Mouse (Mus musculus) cerebellum, adult 2 months (tissue): ENCODE measurements around the gene Hsd17b2. TPM values are rescaled to one million over a fixed set of nuclear protein-coding genes. Genes with fewer than 3 reads are reported as not detected.

Experiments
- DNase-seq, 2 experiments: peaks; one replicate each; pipeline ENCODE4 v3.0.0; 2021
- H3K27ac ChIP-seq: fragments of 200-500 bp; 2 replicates; pipeline ENCODE4 v1.5.1; 2012; ENCODE audit warnings: low read length, control low read depth, inconsistent platforms; ENCODE audit not compliant: insufficient read depth
- H3K27me3 ChIP-seq: fragments of 200-500 bp; 2 replicates; pipeline ENCODE4 v1.6.1; 2012; ENCODE audit warnings: inconsistent platforms, mild to moderate bottlenecking, low read length, moderate library complexity; ENCODE audit not compliant: control insufficient read depth, insufficient read depth
- H3K4me1 ChIP-seq: fragments of 200-500 bp; 2 replicates; pipeline ENCODE4 v1.6.1; 2011; ENCODE audit warnings: low read length; ENCODE audit not compliant: control insufficient read depth, insufficient read depth
- H3K4me3 ChIP-seq: fragments of 200-500 bp; replicated peaks from 2 replicates; pipeline ENCODE3; 2011; ENCODE audit warnings: mild to moderate bottlenecking, low read depth, low read length, control low read depth; ENCODE audit not compliant: insufficient read depth
- CTCF ChIP-seq: fragments of 200-500 bp; IDR thresholded peaks from 2 replicates; pipeline ENCODE4 v1.5.1; 2011; ENCODE audit warnings: low read depth, mild to moderate bottlenecking, control low read depth, low read length, moderate library complexity, borderline replicate concordance; ENCODE audit not compliant: insufficient read depth
- POLR2A ChIP-seq: fragments of 200-500 bp; IDR thresholded peaks from 2 replicates; pipeline ENCODE4 v1.6.1; 2011; ENCODE audit warnings: low read length, control low read depth, borderline replicate concordance; ENCODE audit not compliant: insufficient read depth
- WGBS: fragments of 180-500 bp; shearing (Covaris S2); methylation state at CpG from one replicate; pipeline ENCODE4 v1.1.7; 2018; 5-methylcytosine and 5-hydroxymethylcytosine counted together
- polyA plus RNA-seq: library from polyadenylated mRNA; depleted of rRNA; stranded (reverse); fragments of >200 nt; gene quantifications from 2 replicates; pipeline ENCODE4 v1.2.3, GENCODE M21; 2012

The Hsd17b2 gene
- polyA plus RNA-seq, 1 experiment: 2.0 TPM

DNA sequence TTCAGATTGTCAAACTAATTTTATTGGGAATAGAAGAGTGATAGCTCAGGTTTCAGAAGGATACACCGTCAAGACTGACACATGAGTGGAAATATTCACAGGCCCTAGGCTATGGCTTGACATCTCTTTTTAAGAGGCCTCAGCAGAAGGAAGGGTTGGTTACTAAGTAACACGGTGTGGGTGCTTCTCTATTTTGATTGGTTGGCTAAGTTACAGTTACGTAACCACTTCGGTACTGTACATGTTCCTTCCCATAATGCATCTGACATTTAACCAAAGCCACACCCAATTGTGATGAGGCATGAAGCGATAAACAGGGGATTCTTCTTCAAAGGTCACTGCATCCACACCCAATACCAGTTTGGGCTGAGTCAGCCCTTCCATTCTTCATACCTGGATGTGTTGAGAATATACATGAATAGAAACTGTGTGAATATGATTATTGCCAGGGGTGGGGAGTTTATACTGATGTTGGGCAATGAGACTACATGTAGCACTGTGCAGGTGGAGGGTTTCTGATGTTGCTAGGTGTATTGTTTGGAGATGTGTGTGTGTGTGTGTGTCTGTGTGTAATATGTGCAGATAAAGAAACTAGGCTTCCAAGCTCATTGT is 38.8 kb downstream of the Hsd17b2 start:
- Histone ChIP-seq H3K4me1 (no peaks in the 10 kb centered on the region), H3K27me3 (no peaks in the 10 kb centered on the region), H3K4me3 (no peak overlapping the region), H3K27ac (no peak overlapping the region)
- TF ChIP-seq CTCF (no peak), POLR2A (no peak)
- no peak for DNase-seq
- 88% methylated on average over 5 of the region's 5 CpGs for WGBS

DNA sequence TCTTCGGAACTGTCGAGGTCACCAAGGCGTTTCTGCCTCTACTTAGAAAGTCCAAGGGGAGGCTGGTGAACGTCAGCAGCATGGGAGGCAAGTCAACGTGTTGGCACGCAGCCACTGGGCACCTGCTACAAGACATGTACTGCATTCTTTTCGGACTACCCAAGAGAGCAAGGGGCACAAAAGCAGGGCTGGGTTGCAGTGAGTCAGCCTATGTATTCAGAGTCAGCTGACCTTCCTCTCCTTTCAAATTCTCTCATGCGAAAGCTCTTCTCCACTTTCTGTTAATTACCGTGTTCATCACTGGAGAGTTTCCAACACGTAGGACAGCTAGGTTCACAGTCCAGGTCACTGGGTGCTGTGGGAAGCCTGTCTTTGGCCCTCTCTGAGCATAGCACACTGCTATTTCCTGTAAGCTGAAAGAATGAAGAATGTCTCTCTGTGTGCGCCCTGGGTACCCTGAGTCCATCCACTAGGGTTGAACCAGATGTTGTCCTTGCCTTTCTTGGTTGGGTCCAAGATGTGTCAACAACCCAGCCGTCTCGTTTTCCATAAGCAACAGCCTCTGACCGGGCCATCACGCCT is 40.8 kb downstream of the Hsd17b2 start:
- no peak overlapping the region for H3K27ac ChIP-seq
- no peaks in the 10 kb centered on the region for H3K27me3 ChIP-seq
- no peaks in the 10 kb centered on the region for H3K4me1 ChIP-seq
- WGBS: 33% methylated on average over 15 of the region's 15 CpGs
- TF ChIP-seq CTCF (no peak), POLR2A (no peak)
- H3K4me3 ChIP-seq: no peak overlapping the region
- DNase-seq: no peak

DNA sequence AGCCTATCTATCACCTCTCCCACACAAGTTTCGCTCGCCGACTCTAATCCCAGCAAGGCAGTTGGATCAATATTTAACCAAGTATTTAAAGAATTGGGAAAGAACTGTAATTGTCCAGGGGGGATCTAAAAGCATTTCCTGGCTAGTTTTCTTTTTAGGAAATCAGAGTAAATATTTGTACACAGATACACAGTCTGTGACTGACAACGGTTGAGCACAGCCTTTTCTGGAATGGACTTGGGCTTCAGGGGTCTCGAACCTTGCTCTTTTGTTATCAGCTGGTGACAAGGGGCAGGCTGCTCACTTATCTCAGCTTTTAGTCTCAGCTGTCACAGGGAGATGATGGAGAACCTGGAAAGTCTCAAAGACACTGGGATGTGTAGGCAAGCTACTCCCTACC is 44.9 kb downstream of the Hsd17b2 start:
- Histone ChIP-seq H3K4me1 (no peaks in the 10 kb centered on the region), H3K27ac (no peak overlapping the region), H3K27me3 (no peaks in the 10 kb centered on the region), H3K4me3 (no peak overlapping the region)
- no peak for DNase-seq
- no peak for TF ChIP-seq POLR2A
- TF ChIP-seq CTCF: no peak
- 95% methylated on average over 5 of the region's 5 CpGs for WGBS

DNA sequence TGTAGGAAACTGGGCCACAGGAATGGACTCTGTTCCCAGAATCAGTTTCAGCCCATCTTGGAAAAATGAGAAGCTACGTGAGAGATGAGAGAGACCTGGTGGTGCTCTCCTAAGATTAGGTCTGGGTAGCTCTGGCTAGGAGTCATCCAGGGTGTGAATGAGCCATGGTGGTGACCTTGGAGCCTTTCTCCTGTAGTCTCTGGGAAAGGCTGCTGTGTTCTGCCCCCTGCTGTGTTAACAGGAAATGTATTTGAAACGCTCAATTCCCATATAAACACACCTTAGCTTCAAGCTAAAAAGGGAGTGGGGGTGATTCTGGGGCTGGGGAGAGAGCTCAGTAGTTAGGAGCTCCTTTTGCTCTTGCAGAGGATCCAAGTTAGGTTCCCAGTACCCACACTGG is 45.7 kb downstream of the Hsd17b2 start:
- no peaks in the 10 kb centered on the region for H3K27me3 ChIP-seq
- no peak for TF ChIP-seq POLR2A
- no peak for TF ChIP-seq CTCF
- 55% methylated on average over 2 of the region's 2 CpGs for WGBS

DNA sequence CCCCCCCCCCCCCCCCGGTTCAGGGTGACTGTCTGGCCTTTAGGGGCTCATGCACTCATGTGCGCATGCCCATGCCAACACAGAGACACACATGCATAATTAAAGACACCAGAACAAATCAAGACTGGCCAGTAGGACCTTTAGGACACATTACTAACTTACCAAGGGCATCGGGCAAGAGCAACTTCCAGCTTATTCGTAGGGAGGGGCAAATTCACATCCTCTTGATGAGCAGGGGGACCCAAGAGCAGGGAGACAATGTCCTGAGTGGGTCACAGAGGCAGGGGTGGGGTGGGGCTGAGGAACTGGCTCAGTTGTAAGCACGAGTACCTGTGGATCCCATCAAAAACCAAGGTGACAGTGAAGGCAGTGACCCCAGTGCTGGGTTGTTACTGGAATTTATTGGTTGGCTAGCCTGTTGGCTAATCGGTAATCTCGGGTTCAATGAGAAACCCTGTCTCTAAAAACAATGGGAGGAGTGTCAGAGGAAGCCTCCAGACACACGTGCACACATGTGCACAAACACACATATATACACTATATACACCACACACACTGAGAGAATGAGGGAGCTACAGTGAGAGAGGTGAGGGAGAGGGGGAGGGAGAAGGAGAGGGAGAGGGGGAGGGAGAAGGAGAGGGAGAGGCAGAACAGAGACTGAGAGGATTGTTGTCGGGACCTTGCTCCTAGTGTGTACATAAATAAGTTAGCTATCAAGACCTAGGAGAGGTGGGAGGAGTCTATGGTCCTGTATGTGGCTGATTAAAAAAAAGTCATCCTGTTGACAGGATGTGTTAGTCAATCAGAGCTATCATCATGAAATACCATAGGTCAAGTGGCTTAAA is 46.4 kb downstream of the Hsd17b2 start:
- no peaks in the 10 kb centered on the region for H3K27me3 ChIP-seq
- no peak overlapping the region for H3K4me3 ChIP-seq
- 81% methylated on average over 8 of the region's 9 CpGs for WGBS
- TF ChIP-seq POLR2A (no peak), CTCF (no peak)
- no peaks in the 10 kb centered on the region for H3K4me1 ChIP-seq
- H3K27ac ChIP-seq: no peak overlapping the region
- DNase-seq: no peak

More for the DNA sequence above, 45.7 kb downstream of the Hsd17b2 start:
- no peaks in the 10 kb centered on the region for H3K4me1 ChIP-seq
- no peak for DNase-seq
- no peak overlapping the region for H3K27ac ChIP-seq
- H3K4me3 ChIP-seq: no peak overlapping the region

DNA sequence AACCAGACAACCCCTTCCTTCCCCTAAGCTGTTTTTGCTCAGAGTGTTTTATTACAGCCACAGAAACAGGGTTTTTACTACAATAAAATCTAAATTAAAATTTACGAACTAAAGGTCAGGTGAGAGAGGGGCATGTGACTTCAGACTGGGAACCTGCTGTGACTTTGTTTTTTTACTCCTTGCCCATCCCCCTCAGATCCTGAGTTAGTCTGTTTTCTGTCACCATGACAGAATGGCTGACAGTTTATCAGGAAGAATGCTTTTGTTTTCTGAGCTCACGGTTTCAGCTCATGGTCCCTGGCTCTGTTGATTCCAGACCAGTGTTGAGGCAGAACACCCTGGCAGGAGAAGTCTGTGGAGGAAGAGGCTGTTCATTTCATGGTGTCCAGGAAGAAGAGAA is 47.7 kb downstream of the Hsd17b2 start:
- 62% methylated on average over 2 of the region's 2 CpGs for WGBS
- Histone ChIP-seq H3K27me3 (no peaks in the 10 kb centered on the region), H3K4me3 (no peak overlapping the region), H3K4me1 (no peaks in the 10 kb centered on the region), H3K27ac (no peak overlapping the region)
- TF ChIP-seq CTCF: no peak
- no peak for TF ChIP-seq POLR2A
- no peak for DNase-seq

DNA sequence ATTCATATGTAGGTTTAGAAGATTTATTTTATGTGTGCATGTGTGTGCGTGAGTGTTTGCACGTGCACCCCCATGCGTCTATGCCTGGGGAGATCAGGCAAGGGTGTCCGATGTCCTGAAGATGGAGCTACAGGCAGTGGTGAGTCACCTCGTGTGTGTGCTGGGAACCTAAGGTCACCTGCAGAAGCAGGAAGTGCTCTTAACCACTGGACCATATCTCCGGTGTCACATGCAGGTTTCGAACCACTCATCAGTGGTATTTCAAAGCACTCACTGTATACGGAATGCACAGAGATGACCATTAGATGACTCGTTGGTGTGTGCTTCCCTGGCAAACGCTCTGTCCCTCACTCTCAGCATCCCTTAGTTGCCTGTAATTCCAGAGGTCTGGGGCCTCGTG is 56.2 kb downstream of the Hsd17b2 start:
- Histone ChIP-seq H3K4me3 (no peak overlapping the region), H3K27me3 (no peaks in the 10 kb centered on the region), H3K4me1 (no peaks in the 10 kb centered on the region), H3K27ac (no peak overlapping the region)
- TF ChIP-seq CTCF (no peak), POLR2A (no peak)
- DNase-seq: no peak
- 80% methylated on average over 11 of the region's 11 CpGs for WGBS

DNA sequence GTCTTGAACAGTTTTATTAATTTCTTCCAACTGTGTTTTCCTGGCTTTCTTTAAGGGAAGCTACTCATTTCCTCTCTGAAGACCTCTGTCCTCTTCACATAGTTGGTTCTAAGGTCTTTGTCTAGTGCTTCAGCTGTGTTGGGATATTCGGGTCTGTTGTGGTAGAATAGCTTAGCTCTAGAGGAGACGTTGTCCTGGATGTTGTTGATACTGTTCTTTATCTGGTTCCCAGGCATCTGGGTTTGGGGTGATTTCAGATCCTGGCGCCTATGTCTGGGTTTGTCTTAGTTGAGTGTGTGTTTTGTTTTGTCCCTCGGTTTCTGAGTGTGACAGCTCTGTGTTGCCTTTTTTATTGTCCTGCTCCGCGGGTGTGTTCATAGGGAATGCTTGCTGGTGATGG is 61.1 kb downstream of the Hsd17b2 start:
- Histone ChIP-seq H3K4me3 (no peak overlapping the region), H3K4me1 (no peaks in the 10 kb centered on the region), H3K27me3 (no peaks in the 10 kb centered on the region), H3K27ac (no peak overlapping the region)
- TF ChIP-seq CTCF (no peak), POLR2A (no peak)
- WGBS: 79% methylated on average over 6 of the region's 6 CpGs
- no peak for DNase-seq

DNA sequence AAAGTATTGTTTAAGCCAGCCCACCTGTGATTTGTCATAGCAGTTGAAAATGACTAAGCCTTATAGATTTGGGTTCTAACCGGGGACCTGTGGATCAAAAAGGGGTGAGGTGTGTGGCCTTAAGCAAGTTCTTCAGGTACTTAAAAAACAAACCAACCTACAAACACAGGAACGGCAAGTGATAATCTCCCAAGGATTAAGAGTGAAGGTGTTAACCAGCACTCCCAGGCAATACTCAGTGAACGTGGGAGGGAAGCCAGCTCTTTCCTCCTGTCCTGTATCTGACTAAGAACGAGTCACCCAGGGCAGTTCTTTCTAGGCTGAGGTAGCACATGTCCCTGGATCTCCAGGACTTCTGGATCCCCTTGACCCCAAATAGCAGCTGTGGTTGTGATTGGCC is 62.9 kb downstream of the Hsd17b2 start:
- H3K27me3 ChIP-seq: no peaks in the 10 kb centered on the region
- H3K4me1 ChIP-seq: no peaks in the 10 kb centered on the region
- TF ChIP-seq POLR2A (no peak), CTCF (no peak)
- H3K4me3 ChIP-seq: no peak overlapping the region
- DNase-seq: no peak
- WGBS: 77% methylated on average over 4 of the region's 4 CpGs
- no peak overlapping the region for H3K27ac ChIP-seq
